Mouse (Mus musculus) CH12.LX (cell line): ENCODE measurements around the gene Tph2. TPM values are rescaled to one million over a fixed set of nuclear protein-coding genes. Genes with fewer than 3 reads are reported as not detected.

Experiments
- DNase-seq: peaks from one replicate; pipeline ENCODE4 v3.0.0-alpha.2; 2013; ENCODE audit errors: extremely low read depth
- H3K27ac ChIP-seq: 2 replicates; pipeline ENCODE4 v1.5.1; 2012; ENCODE audit warnings: low read depth, mild to moderate bottlenecking, control low read depth, moderate library complexity; ENCODE audit not compliant: insufficient read depth
- H3K27me3 ChIP-seq: replicated peaks from 2 replicates; pipeline ENCODE3; 2012; ENCODE audit warnings: inconsistent platforms
- H3K36me3 ChIP-seq, 2 experiments: replicated peaks in 1 of 2; 2 replicates each; pipeline versions ENCODE3 to v1.6.1; 2012; ENCODE audit warnings: inconsistent platforms in 1 of 2, low read length in 1 of 2, mild to moderate bottlenecking in 1 of 2, mixed read lengths in 1 of 2, moderate library complexity in 1 of 2; ENCODE audit not compliant: control insufficient read depth in 1 of 2, insufficient read depth in 1 of 2
- H3K4me1 ChIP-seq, 2 experiments: 2 replicates each; pipeline ENCODE4 v1.6.1; 2012; ENCODE audit warnings: inconsistent platforms in 1 of 2, moderate library complexity in 1 of 2; ENCODE audit not compliant: insufficient read depth in 2 of 2, control insufficient read depth in 1 of 2
- H3K4me2 ChIP-seq: 2 replicates; pipeline ENCODE4 v1.6.1; 2012; ENCODE audit warnings: low read depth, mild to moderate bottlenecking, control low read depth; ENCODE audit not compliant: poor library complexity, insufficient read depth, severe bottlenecking
- H3K4me3 ChIP-seq, 3 experiments: fragments of 150-350 bp in 1 of 3; sonication (generic) in 1 of 3; replicated peaks in 1 of 3; 2 replicates each; pipeline versions ENCODE3 to v1.5.1; 2011 to 2012; ENCODE audit warnings: low read depth in 2 of 3, low read length in 2 of 3, mild to moderate bottlenecking in 2 of 3, moderate library complexity in 2 of 3, control low read depth in 1 of 3, improper control_type of control experiment in 1 of 3, inconsistent platforms in 1 of 3, mixed read lengths in 1 of 3; ENCODE audit not compliant: poor library complexity in 1 of 3
- H3K79me2 ChIP-seq: replicated peaks from 2 replicates; pipeline ENCODE4 v1.6.1; 2012; ENCODE audit warnings: mild to moderate bottlenecking, moderate library complexity; ENCODE audit not compliant: control insufficient read depth, poor library complexity, insufficient read depth, severe bottlenecking; ENCODE audit errors: extremely low read depth
- H3K9ac ChIP-seq: 2 replicates; pipeline ENCODE4 v1.6.1; 2012; ENCODE audit warnings: low read depth, mild to moderate bottlenecking, control low read depth, moderate library complexity; ENCODE audit not compliant: insufficient read depth
- H3K9me3 ChIP-seq: replicated peaks from 2 replicates; pipeline ENCODE3; 2012; ENCODE audit warnings: low read length, inconsistent platforms, mixed read lengths
- BHLHE40 ChIP-seq: IDR thresholded peaks from 2 replicates; pipeline ENCODE4 v1.6.1; 2011; ENCODE audit warnings: mild to moderate bottlenecking, low read depth, low read length, improper control_type of control experiment
- CHD2 ChIP-seq: IDR thresholded peaks from 2 replicates; pipeline ENCODE4 v1.6.1; 2011; ENCODE audit warnings: low read length, improper control_type of control experiment
- E2F4 ChIP-seq: IDR thresholded peaks from 2 replicates; pipeline ENCODE4 v1.6.1; 2011; ENCODE audit warnings: low read depth, low read length, improper control_type of control experiment; ENCODE audit not compliant: insufficient replicate concordance
- GABPA ChIP-seq: IDR thresholded peaks from 2 replicates; pipeline ENCODE4 v1.6.1; 2012; ENCODE audit warnings: low read depth, low read length, improper control_type of control experiment, inconsistent platforms; ENCODE audit not compliant: insufficient replicate concordance
- HCFC1 ChIP-seq: IDR thresholded peaks from 2 replicates; pipeline ENCODE4 v1.6.1; 2012; ENCODE audit warnings: low read depth, mild to moderate bottlenecking, inconsistent platforms, low read length, improper control_type of control experiment
- IRF4 ChIP-seq: IDR thresholded peaks from 2 replicates; pipeline ENCODE4 v1.6.1; 2014; ENCODE audit warnings: low read depth, mild to moderate bottlenecking, inconsistent platforms, low read length, improper control_type of control experiment
- JUN ChIP-seq: IDR thresholded peaks from 2 replicates; pipeline ENCODE4 v1.6.1; 2011; ENCODE audit warnings: low read depth, mild to moderate bottlenecking, low read length, improper control_type of control experiment, moderate library complexity; ENCODE audit not compliant: insufficient read depth
- JUND ChIP-seq: conservative IDR thresholded peaks from 2 replicates; pipeline ENCODE4 v1.6.1; 2011; ENCODE audit warnings: low read depth, low read length, improper control_type of control experiment
- KAT2A ChIP-seq: IDR thresholded peaks from 2 replicates; pipeline ENCODE4 v1.6.1; 2012; ENCODE audit warnings: low read length, improper control_type of control experiment, inconsistent platforms; ENCODE audit not compliant: insufficient replicate concordance
- MAFK ChIP-seq: IDR thresholded peaks from 2 replicates; pipeline ENCODE4 v1.6.1; 2011; ENCODE audit warnings: low read length, improper control_type of control experiment; ENCODE audit not compliant: insufficient replicate concordance
- MEF2A ChIP-seq: IDR thresholded peaks from 2 replicates; pipeline ENCODE4 v1.6.1; 2014; ENCODE audit warnings: low read depth, mild to moderate bottlenecking, inconsistent platforms, low read length, improper control_type of control experiment, borderline replicate concordance
- MYC ChIP-seq: IDR thresholded peaks from 2 replicates; pipeline ENCODE4 v1.6.1; 2011; ENCODE audit warnings: low read depth, mild to moderate bottlenecking, improper control_type of control experiment, low read length
- NRF1 ChIP-seq: IDR thresholded peaks from 2 replicates; pipeline ENCODE4 v1.6.1; 2014; ENCODE audit warnings: low read depth, mild to moderate bottlenecking, inconsistent platforms, low read length, improper control_type of control experiment, moderate library complexity
- POLR2A ChIP-seq: IDR thresholded peaks from 2 replicates; pipeline ENCODE4 v1.6.1; 2011; ENCODE audit warnings: low read depth, mild to moderate bottlenecking, improper control_type of control experiment, low read length
- POLR2AphosphoS2 ChIP-seq: IDR thresholded peaks from 2 replicates; pipeline ENCODE4 v1.6.1; 2011; ENCODE audit warnings: low read depth, low read length, improper control_type of control experiment
- RCOR1 ChIP-seq: conservative IDR thresholded peaks from 2 replicates; pipeline ENCODE4 v1.6.1; 2012; ENCODE audit warnings: low read depth, mild to moderate bottlenecking, inconsistent platforms, low read length, improper control_type of control experiment
- TBP ChIP-seq: conservative IDR thresholded peaks from 2 replicates; pipeline ENCODE4 v1.6.1; 2011; ENCODE audit warnings: low read depth, low read length, improper control_type of control experiment
- UBTF ChIP-seq: IDR thresholded peaks from 2 replicates; pipeline ENCODE4 v1.6.1; 2012; ENCODE audit warnings: low read depth, mild to moderate bottlenecking, inconsistent platforms, low read length, improper control_type of control experiment, moderate library complexity
- USF1 ChIP-seq: IDR thresholded peaks from 2 replicates; pipeline ENCODE4 v1.6.1; 2014; ENCODE audit warnings: low read depth, mild to moderate bottlenecking, inconsistent platforms, low read length, improper control_type of control experiment
- USF2 ChIP-seq: conservative IDR thresholded peaks from 2 replicates; pipeline ENCODE4 v1.6.1; 2011; ENCODE audit warnings: low read depth, low read length, improper control_type of control experiment
- ZC3H11A ChIP-seq: IDR thresholded peaks from 2 replicates; pipeline ENCODE4 v1.6.1; 2012; ENCODE audit warnings: low read depth, mild to moderate bottlenecking, inconsistent platforms, low read length, improper control_type of control experiment
- dilution Hi-C: fragments of 300-500 bp; cut with MboI; formaldehyde crosslinking; loops from 2 replicates; pipeline ENCODE4 v1.14.3; 2020; ENCODE audit warnings: low sequenced_read_pairs; ENCODE audit not compliant: extremely low pct_unique_long_range_greater_than_20kb, extremely low pct_ligation_motif_present
- in situ Hi-C: fragments of 300-500 bp; cut with MboI; formaldehyde crosslinking; loops from 3 replicates; pipeline ENCODE4 v1.14.3; 2019; ENCODE audit warnings: low sequenced_read_pairs, low pct_ligation_motif_present, low pct_unique_long_range_greater_than_20kb, mixed read lengths
- polyA plus RNA-seq: library from polyadenylated mRNA; unstranded; fragments of >175 nt; gene quantifications from 2 replicates; pipeline ENCODE4 v1.2.1, GENCODE M21; 2012; ENCODE audit warnings: low read depth; ENCODE audit not compliant: insufficient read length
- total RNA-seq, 2 experiments: library from RNA; depleted of rRNA; stranded (reverse); fragments of 300-350 nt in 1 of 2; fragments of >200 nt in 1 of 2; gene quantifications; 2 replicates each; pipeline ENCODE4 v1.2.3; 2012 to 2014

Gene Tph2
- total and polyA plus RNA-seq, 3 experiments = 0.42 to 0.55 (median 0.54) TPM

GRCm38 (mm10) chr10:115069123-115069911 is 115.5 kb downstream of the Tph2 start:
- H3K9me3 ChIP-seq = no peaks in the 10 kb centered on the region
- in situ Hi-C loops (no loop called here), dilution Hi-C loops (no loop called here)
- no peak overlapping the region for H3K27ac ChIP-seq
- no peak for DNase-seq
- no peak overlapping the region for H3K4me2 ChIP-seq
- no peaks in the 10 kb centered on the region for H3K79me2 ChIP-seq
- H3K4me3 ChIP-seq = no peak overlapping the region
- no peaks in the 10 kb centered on the region for H3K4me1 ChIP-seq
- H3K27me3 ChIP-seq = no peaks in the 10 kb centered on the region
- H3K9ac ChIP-seq = no peak overlapping the region
- TF ChIP-seq KAT2A (no peak), MEF2A (no peak), USF2 (no peak), POLR2A (no peak), CHD2 (no peak), MAFK (no peak), BHLHE40 (no peak), JUN (no peak), E2F4 (no peak)
- TF ChIP-seq, all 38 proteins: peak for 0
- H3K36me3 ChIP-seq = no peaks in the 10 kb centered on the region

- no peak overlapping the region for H3K4me2 ChIP-seq
- H3K4me3 ChIP-seq = no peak overlapping the region
- in situ Hi-C loops (no loop called here), dilution Hi-C loops (no loop called here)
- no peaks in the 10 kb centered on the region for H3K36me3 ChIP-seq
- H3K9me3 ChIP-seq = no peaks in the 10 kb centered on the region
- peaks cover 0 to 14% of the 10 kb centered on the region in 2 experiments; a peak in 2 of 4 replicates for H3K4me1 ChIP-seq
- H3K27me3 ChIP-seq = no peaks in the 10 kb centered on the region
- DNase-seq = no peak
- H3K9ac ChIP-seq = no peak overlapping the region
- TF ChIP-seq NRF1 = no peak
- TF ChIP-seq USF1 = no peak
- no peak for TF ChIP-seq JUN
- no peak for TF ChIP-seq POLR2AphosphoS2
- TF ChIP-seq GABPA = no peak
- TF ChIP-seq RCOR1 = no peak
- no peak for TF ChIP-seq UBTF
- TF ChIP-seq ZC3H11A = no peak
- no peak for TF ChIP-seq JUND
- no peak for TF ChIP-seq HCFC1
- TF ChIP-seq POLR2A = no peak
- TF ChIP-seq TBP = no peak
- no peak for TF ChIP-seq IRF4
- TF ChIP-seq E2F4 = no peak
- no peak for TF ChIP-seq MYC
- no peak overlapping the region for H3K27ac ChIP-seq
- no peaks in the 10 kb centered on the region for H3K79me2 ChIP-seq
Observed at GRCm38 (mm10) chr10:115063936-115064335, 120.9 kb downstream of the Tph2 start.
